Mouse (Mus musculus) kidney, adult 2 months (tissue): ENCODE measurements at regions not wholly inside any gene's neighbourhood (a gene's known extent, or its start where the extent isn't known, plus 50 kb on each side); places are given as distances from the start of the nearest gene placed in this dataset.

Source experiments
- CTCF ChIP-seq: fragments of 200-500 bp; conservative IDR thresholded peaks from 2 replicates; pipeline ENCODE4 v1.5.1; 2011; ENCODE audit warnings: low read depth, mild to moderate bottlenecking, control low read depth, low read length, moderate library complexity, mixed read lengths; ENCODE audit not compliant: insufficient read depth, insufficient read length
- POLR2A ChIP-seq: fragments of 200-500 bp; IDR thresholded peaks from one replicate; pipeline ENCODE4 v1.6.1; 2011; ENCODE audit warnings: low read depth, low read length, control low read depth

GRCm38 (mm10) chr2:7730960-7731359 lies 221.6 kb upstream of the Celf2 start:
- TF ChIP-seq CTCF (no peak), POLR2A (no peak)
